Mouse (Mus musculus) stomach, embryonic 14.5 days (tissue): ENCODE results near the gene Sel1l. TPM values are rescaled to one million over a fixed set of nuclear protein-coding genes. Genes with fewer than 3 reads are reported as not detected.

Experiments
- ATAC-seq: fragments of 200-750 bp; cut with Nextera tagmentation; 2 replicates; pipeline ENCODE4 v1.8.0; 2017; ENCODE audit warnings: low read depth, moderate TSS enrichment; ENCODE audit not compliant: insufficient number of reproducible peaks, insufficient read depth, low FRiP score
- H3K27ac ChIP-seq: fragments of 300-500 bp; sonication (generic); 2 replicates; pipeline ENCODE4 v1.5.1; 2014; ENCODE audit warnings: mild to moderate bottlenecking, low read length, moderate library complexity, mixed read lengths
- H3K27me3 ChIP-seq: fragments of 300-500 bp; sonication (generic); 2 replicates; pipeline ENCODE4 v1.6.1; 2014; ENCODE audit warnings: low read length, control low read depth, mixed read lengths; ENCODE audit not compliant: control insufficient read depth, insufficient read depth
- H3K36me3 ChIP-seq: fragments of 300-500 bp; sonication (generic); 2 replicates; pipeline ENCODE4 v1.6.1; 2014; ENCODE audit warnings: mild to moderate bottlenecking, control low read depth, low read length, moderate library complexity, mixed read lengths; ENCODE audit not compliant: control insufficient read depth, insufficient read depth
- H3K4me1 ChIP-seq: fragments of 300-500 bp; sonication (generic); 2 replicates; pipeline ENCODE4 v1.6.1; 2014; ENCODE audit warnings: low read length, control low read depth, mixed read lengths; ENCODE audit not compliant: control insufficient read depth, insufficient read depth
- H3K4me2 ChIP-seq: fragments of 300-500 bp; sonication (generic); replicated peaks from 2 replicates; pipeline ENCODE4 v1.6.1; 2014; ENCODE audit warnings: low read depth, low read length, control low read depth
- H3K4me3 ChIP-seq: fragments of 300-500 bp; sonication (generic); 2 replicates; pipeline ENCODE4 v1.5.1; 2014; ENCODE audit warnings: low read depth, low read length, control low read depth
- H3K9ac ChIP-seq: fragments of 300-500 bp; sonication (generic); replicated peaks from 2 replicates; pipeline ENCODE4 v1.6.1; 2014; ENCODE audit warnings: low read depth, mild to moderate bottlenecking, control low read depth, low read length, moderate library complexity, mixed read lengths
- H3K9me3 ChIP-seq: fragments of 300-500 bp; sonication (generic); 2 replicates; pipeline ENCODE4 v1.6.1; 2016; ENCODE audit warnings: low read depth, low read length, control low read depth; ENCODE audit not compliant: control insufficient read depth
- WGBS: fragments of 180-500 bp; shearing (Covaris S2); extraction: QIAGEN DNeasy Blood & Tissue Kit; methylation state at CpG from one replicate; pipeline ENCODE4 v1.1.7; 2014; 5-methylcytosine and 5-hydroxymethylcytosine counted together
- polyA plus RNA-seq: library from polyadenylated mRNA; unstranded; fragments of >200 nt; fragmentation: Nextera tagmentation; extraction: Ambion mirVana; gene quantifications from 2 replicates; pipeline ENCODE4 v1.2.1, GENCODE M21; 2014

The Sel1l gene
- polyA plus RNA-seq, 1 experiment from 2014 or later = 94.0 TPM

GRCm38 (mm10) chr12:91854330-91854729, 5.4 kb upstream of the Sel1l start:
- no peaks in the 10 kb centered on the region for H3K9me3 ChIP-seq
- no peaks in the 10 kb centered on the region for H3K27me3 ChIP-seq
- ATAC-seq = peak; percentile 62
- H3K4me3 ChIP-seq = no peak overlapping the region
- no peaks in the 10 kb centered on the region for H3K36me3 ChIP-seq
- H3K27ac ChIP-seq = 0 out of 2 replicates have a peak overlapping the region, but pooled peaks have one; percentile 39
- 0 out of 2 replicates have a peak, but pooled peaks cover 4% of the 10 kb centered on the region for H3K4me1 ChIP-seq
- no peak overlapping the region for H3K4me2 ChIP-seq
- H3K9ac ChIP-seq = no peak overlapping the region
- WGBS = 28% methylated on average over 8 of the region's 8 CpGs

DNA sequence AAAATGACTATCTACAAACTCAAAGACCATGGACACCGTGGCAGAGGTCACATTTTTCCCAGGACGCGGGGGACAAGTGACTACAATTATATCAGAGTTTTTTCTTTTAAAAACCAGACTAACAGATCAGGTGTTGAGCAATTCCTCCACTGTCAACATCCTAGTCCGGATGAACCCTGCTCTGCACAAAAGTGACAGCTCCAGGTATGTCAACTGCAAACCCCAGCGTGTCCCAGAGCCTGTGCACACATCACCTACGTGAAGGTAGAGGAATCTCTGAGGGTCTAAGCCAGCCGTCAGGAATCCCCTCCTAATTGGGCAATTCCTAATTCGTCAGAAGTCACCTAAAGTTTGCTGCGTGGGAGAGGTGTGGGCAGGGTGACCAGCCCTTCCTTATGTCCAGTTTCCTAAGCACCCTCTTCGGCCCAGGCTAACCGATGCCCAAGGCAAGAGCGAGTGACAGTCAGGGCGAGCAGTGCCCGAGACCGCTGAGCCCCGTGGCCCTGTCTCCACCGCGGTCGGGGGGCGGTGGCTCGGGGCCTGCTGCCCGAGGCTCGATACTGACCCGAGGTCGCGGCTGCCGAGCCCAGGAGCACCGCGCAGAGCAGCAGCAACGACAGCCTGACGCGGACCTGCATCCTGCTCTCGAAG, 438 bp downstream of the Sel1l start:
- 2% methylated on average over 33 of the region's 33 CpGs for WGBS
- H3K4me3 ChIP-seq = peak overlapping the region; percentile 81
- H3K9ac ChIP-seq = peak overlapping the region; percentile 67
- no peak overlapping the region; the same call in 1 of the 2 replicates for H3K27ac ChIP-seq
- ATAC-seq = peak; percentile 34
- H3K36me3 ChIP-seq = no peaks in the 10 kb centered on the region
- H3K9me3 ChIP-seq = no peaks in the 10 kb centered on the region
- no peaks in the 10 kb centered on the region for H3K27me3 ChIP-seq
- H3K4me2 ChIP-seq = peak overlapping the region; percentile 81
- no peaks in the 10 kb centered on the region; the same call in 1 of the 2 replicates for H3K4me1 ChIP-seq

GRCm38 (mm10) chr12:91846038-91846437, 2.9 kb downstream of the Sel1l start:
- no peak overlapping the region for H3K4me2 ChIP-seq
- no peak overlapping the region for H3K4me3 ChIP-seq
- WGBS = 90% methylated on average over 6 of the region's 6 CpGs
- no peak overlapping the region for H3K9ac ChIP-seq
- no peak overlapping the region for H3K27ac ChIP-seq
- no peaks in the 10 kb centered on the region for H3K9me3 ChIP-seq
- peaks cover 9% of the 10 kb centered on the region; the same call in 1 of the 2 replicates for H3K36me3 ChIP-seq
- H3K27me3 ChIP-seq = no peaks in the 10 kb centered on the region
- H3K4me1 ChIP-seq = no peaks in the 10 kb centered on the region; the same call in 1 of the 2 replicates
- no peak for ATAC-seq

DNA sequence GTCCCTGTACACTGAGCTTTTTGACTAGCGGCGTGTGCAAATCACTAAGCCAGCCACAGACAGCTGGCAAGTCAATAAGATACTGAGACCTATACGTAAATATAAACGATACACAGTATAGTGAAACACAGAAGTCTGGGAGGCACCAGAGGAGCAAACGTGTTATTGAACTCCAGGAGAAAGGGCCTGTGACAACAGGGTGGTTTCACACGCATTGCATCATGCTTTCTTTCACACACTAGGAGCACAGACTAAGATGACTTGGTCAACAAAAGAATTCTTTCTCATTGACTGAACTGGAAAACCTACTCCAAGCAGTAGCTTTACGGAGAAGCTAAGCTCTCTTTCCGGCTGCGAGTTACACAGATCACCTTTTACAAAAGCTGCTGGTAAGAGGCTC, 3.6 kb downstream of the Sel1l start:
- Histone ChIP-seq H3K27ac (no peak overlapping the region), H3K27me3 (no peaks in the 10 kb centered on the region), H3K9me3 (no peaks in the 10 kb centered on the region), H3K4me3 (no peak overlapping the region), H3K36me3 (peaks cover 15% of the 10 kb centered on the region; the same call in 1 of the 2 replicates), H3K9ac (no peak overlapping the region), H3K4me1 (no peaks in the 10 kb centered on the region; the same call in 1 of the 2 replicates), H3K4me2 (no peak overlapping the region)
- WGBS = 85% methylated on average over 9 of the region's 9 CpGs
- no peak for ATAC-seq

DNA sequence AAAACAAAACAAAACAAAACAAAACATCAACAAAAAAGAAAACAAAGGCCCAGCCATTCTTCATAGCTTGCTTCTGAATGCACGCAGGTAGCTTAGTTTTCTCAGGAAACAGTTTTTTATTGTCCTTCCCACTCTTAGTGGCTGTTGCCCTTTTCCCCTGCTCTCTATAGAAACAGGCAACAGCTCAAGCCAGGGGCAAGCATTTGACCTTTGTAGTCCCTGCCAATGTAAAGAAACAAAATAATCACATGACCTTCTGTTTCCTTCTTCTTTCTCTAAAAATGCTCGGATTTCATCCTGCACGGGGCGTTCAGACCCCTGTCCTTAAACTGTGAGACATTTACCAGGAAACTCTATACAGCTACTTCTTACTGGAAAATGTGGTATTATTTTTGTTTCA, 4.4 kb downstream of the Sel1l start:
- H3K4me1 ChIP-seq = no peaks in the 10 kb centered on the region; the same call in 1 of the 2 replicates
- WGBS = 70% methylated on average over 4 of the region's 4 CpGs

GRCm38 (mm10) chr12:91843888-91844287, 5.1 kb downstream of the Sel1l start:
- H3K9me3 ChIP-seq = no peaks in the 10 kb centered on the region
- H3K4me3 ChIP-seq = no peak overlapping the region
- H3K27me3 ChIP-seq = no peaks in the 10 kb centered on the region
- ATAC-seq = no peak
- H3K4me1 ChIP-seq = no peaks in the 10 kb centered on the region; the same call in 1 of the 2 replicates
- no peak overlapping the region for H3K27ac ChIP-seq
- no peak overlapping the region for H3K4me2 ChIP-seq
- no peak overlapping the region for H3K9ac ChIP-seq
- H3K36me3 ChIP-seq = peaks cover 23% of the 10 kb centered on the region; the same call in 1 of the 2 replicates
- 96% methylated on average over 13 of the region's 13 CpGs for WGBS

More for the DNA sequence above, 4.4 kb downstream of the Sel1l start:
- no peak overlapping the region for H3K27ac ChIP-seq
- ATAC-seq = no peak
- no peaks in the 10 kb centered on the region for H3K27me3 ChIP-seq
- H3K36me3 ChIP-seq = peaks cover 20% of the 10 kb centered on the region; the same call in 1 of the 2 replicates
- no peak overlapping the region for H3K4me3 ChIP-seq
- no peak overlapping the region for H3K4me2 ChIP-seq
- no peak overlapping the region for H3K9ac ChIP-seq
- no peaks in the 10 kb centered on the region for H3K9me3 ChIP-seq

GRCm38 (mm10) chr12:91841714-91842113, 7.2 kb downstream of the Sel1l start:
- Histone ChIP-seq H3K9ac (no peak overlapping the region), H3K4me1 (no peaks in the 10 kb centered on the region), H3K36me3 (peaks cover 41% of the 10 kb centered on the region), H3K27me3 (no peaks in the 10 kb centered on the region), H3K4me3 (no peak overlapping the region), H3K4me2 (no peak overlapping the region), H3K27ac (no peak overlapping the region), H3K9me3 (no peaks in the 10 kb centered on the region)
- no peak for ATAC-seq
- WGBS = 91% methylated on average over 6 of the region's 6 CpGs

GRCm38 (mm10) chr12:91838261-91838660, 10.7 kb downstream of the Sel1l start:
- Histone ChIP-seq H3K9ac (no peak overlapping the region), H3K4me3 (no peak overlapping the region), H3K4me2 (no peak overlapping the region), H3K4me1 (no peaks in the 10 kb centered on the region), H3K9me3 (no peaks in the 10 kb centered on the region), H3K27me3 (no peaks in the 10 kb centered on the region), H3K27ac (no peak overlapping the region), H3K36me3 (peaks cover 65% of the 10 kb centered on the region)
- WGBS = 68% methylated on average over 7 of the region's 7 CpGs
- no peak for ATAC-seq
